Mouse (Mus musculus) small intestine, adult 2 months (tissue): Measurements from ENCODE around the gene Mapk8ip1.

ENCODE experiments used
- CTCF ChIP-seq: fragments of 200-500 bp; IDR thresholded peaks from 2 replicates; pipeline ENCODE4 v1.5.1; 2012; ENCODE audit warnings: low read depth, mild to moderate bottlenecking, control low read depth, inconsistent platforms, low read length, moderate library complexity, mixed read lengths; ENCODE audit not compliant: insufficient replicate concordance, insufficient read length; ENCODE audit errors: extremely low read depth
- POLR2A ChIP-seq: fragments of 200-500 bp; IDR thresholded peaks from 2 replicates; pipeline ENCODE4 v1.6.1; 2012; ENCODE audit warnings: low read depth, mild to moderate bottlenecking, control low read depth, inconsistent platforms, low read length, moderate library complexity

DNA sequence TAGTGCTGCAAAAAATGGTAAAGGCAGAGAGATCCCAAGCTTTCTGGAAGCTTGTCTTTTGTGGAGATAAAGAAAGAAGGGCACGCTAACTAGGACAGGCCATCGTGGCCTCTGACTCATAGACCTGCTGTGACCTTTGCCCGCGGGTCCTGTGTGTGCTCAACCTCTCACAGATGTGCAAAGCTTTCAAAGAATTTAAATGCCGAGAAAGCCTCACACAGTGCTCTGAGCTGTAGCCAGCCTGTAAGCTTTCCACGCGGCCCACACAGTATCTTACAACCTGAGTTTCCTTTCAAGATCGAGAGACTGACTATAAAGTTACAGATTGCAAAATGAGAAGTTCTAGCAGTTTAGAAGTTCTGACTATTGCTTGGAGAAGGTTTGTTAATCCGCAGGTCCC is 44.8 kb upstream of the Mapk8ip1 start:
- no peak for TF ChIP-seq POLR2A
- no peak for TF ChIP-seq CTCF
